Mouse (Mus musculus) olfactory bulb, adult 2 months (tissue): ENCODE measurements at regions not wholly inside any gene's neighbourhood (a gene's known extent, or its start where the extent isn't known, plus 50 kb on each side); places are given as distances from the start of the nearest gene placed in this dataset.
"Not testable (repeated sequence)": the region's sequence is repeated elsewhere in the genome, so short reads cannot be mapped to it uniquely, and the experiment has no call there.

Experiments
- H3K27ac ChIP-seq: fragments of 200-500 bp; 2 replicates; pipeline ENCODE4 v1.5.1; 2012; ENCODE audit warnings: low read depth, low read length; ENCODE audit not compliant: insufficient read depth
- H3K4me1 ChIP-seq: fragments of 200-500 bp; 2 replicates; pipeline ENCODE4 v1.6.1; 2012; ENCODE audit warnings: low read length; ENCODE audit not compliant: control insufficient read depth, insufficient read depth
- H3K4me3 ChIP-seq: fragments of 200-500 bp; 2 replicates; pipeline ENCODE4 v1.5.1; 2012; ENCODE audit warnings: mild to moderate bottlenecking, low read depth, low read length, moderate library complexity; ENCODE audit not compliant: insufficient read depth
- CTCF ChIP-seq: fragments of 200-500 bp; IDR thresholded peaks from 2 replicates; pipeline ENCODE4 v1.5.1; 2012; ENCODE audit warnings: low read depth, mild to moderate bottlenecking, low read length, moderate library complexity; ENCODE audit not compliant: insufficient read depth
- POLR2A ChIP-seq: fragments of 200-500 bp; IDR thresholded peaks from 2 replicates; pipeline ENCODE4 v1.6.1; 2012; ENCODE audit warnings: mild to moderate bottlenecking, low read depth, low read length, moderate library complexity; ENCODE audit not compliant: insufficient read depth
- whole genome bisulfite sequencing: fragments of 180-500 bp; shearing (Covaris S2); methylation state at CpG from one replicate; pipeline ENCODE4 v1.1.7; 2018; 5-methylcytosine and 5-hydroxymethylcytosine counted together

DNA sequence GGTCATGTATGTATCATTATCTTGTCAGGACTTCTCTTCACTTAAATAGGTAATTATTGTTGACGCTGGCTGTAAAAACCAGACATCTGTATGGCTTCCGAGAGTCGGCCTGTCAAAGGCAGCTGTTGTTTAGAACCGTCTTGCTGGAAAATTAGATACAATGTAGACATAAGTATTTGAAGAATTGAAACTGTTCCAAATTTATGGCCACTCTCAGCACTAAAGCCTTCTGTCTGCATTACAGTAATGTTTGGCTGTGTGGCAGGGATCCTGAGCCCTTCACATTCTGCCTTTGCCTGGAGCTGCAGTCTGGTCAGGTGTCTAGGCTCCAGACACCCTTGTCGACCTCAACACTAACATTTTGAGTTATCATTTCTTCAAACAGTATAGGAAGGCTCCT, 300.2 kb upstream of the Cwc22 start:
- TF ChIP-seq CTCF: no peak
- TF ChIP-seq POLR2A: no peak
- Histone ChIP-seq H3K4me3 (no peak overlapping the region), H3K27ac (no peak overlapping the region), H3K4me1 (no peaks in the 10 kb centered on the region)
- 64% methylated on average over 5 of the region's 5 CpGs for WGBS

DNA sequence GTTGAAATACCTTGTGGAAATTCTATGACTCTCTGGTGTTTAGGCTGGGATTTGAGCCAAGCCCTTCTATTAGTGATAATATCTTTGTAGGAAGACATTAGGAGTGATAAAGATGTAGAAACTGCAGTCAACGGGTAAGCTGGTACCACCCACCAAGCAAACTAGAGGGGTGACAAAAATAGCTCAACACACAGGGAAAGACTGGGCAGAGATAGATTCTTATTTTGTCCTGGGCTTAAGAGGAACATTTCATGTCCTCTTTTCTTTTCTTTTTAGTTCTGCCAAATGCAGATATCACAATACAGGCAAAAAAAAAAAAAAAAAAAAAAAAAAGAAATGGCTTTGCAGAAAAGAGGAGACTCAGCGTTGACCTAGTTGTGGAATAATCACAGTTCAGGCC, 294.1 kb upstream of the Cwc22 start:
- no peak for TF ChIP-seq CTCF
- TF ChIP-seq POLR2A: no peak
- WGBS: 23% methylated on average over 2 of the region's 2 CpGs
- peak overlapping the region; percentile 83; the same call in 1 of the 2 replicates for H3K27ac ChIP-seq

GRCm38 (mm10) chr2:78225383-78226100, 279.4 kb upstream of the Cwc22 start:
- H3K4me1 ChIP-seq, H3K27ac ChIP-seq, H3K4me3 ChIP-seq: not testable (repeated sequence)
- WGBS: 92% methylated on average over 4 of the region's 4 CpGs

More for the DNA sequence above, 294.1 kb upstream of the Cwc22 start:
- no peaks in the 10 kb centered on the region for H3K4me1 ChIP-seq
- no peak overlapping the region for H3K4me3 ChIP-seq

DNA sequence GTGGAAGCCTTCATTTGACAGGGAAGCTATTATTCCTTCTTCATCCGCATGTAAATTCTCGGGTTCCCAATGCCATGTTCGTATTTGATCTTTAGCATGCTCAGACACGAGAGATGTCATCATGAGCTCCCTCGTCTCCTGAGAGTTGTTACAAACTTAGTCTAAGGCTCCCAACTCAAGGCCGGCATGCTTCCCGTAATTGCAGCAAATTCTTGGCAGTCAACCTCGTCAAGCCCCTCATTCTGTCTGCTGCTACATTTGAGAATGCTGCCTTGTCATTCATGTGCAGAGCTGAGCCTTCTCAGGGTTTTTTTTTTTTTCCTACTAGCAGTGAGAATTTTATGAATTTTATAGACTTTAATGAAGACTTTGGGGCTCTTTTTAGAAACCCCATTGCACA, 268.3 kb upstream of the Cwc22 start:
- TF ChIP-seq CTCF: no peak
- H3K4me3 ChIP-seq: no peak overlapping the region
- no peak overlapping the region for H3K27ac ChIP-seq
- no peaks in the 10 kb centered on the region for H3K4me1 ChIP-seq
- WGBS: 58% methylated on average over 8 of the region's 8 CpGs

DNA sequence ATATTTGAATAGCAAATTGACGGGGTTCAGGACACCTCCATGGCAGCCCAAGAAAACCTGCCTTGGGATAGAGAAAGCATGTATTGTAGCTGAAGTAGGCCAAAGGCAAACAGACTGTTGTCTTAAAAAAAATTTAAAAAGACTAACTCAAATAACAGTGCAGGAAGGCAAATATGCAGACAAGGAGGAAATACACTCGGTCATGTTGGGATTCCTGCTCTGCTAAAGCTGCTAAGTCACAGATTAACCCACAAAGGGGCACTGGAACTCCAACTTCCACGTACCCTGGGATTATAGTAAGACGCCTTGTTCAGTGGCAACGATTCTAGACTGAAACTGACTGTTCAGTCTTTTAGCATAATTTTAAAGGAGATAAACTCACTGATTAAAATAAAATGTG, 258.9 kb upstream of the Cwc22 start:
- Histone ChIP-seq H3K4me3 (no peak overlapping the region), H3K27ac (no peak overlapping the region), H3K4me1 (no peaks in the 10 kb centered on the region)
- TF ChIP-seq POLR2A (no peak), CTCF (no peak)
- 81% methylated on average over 5 of the region's 5 CpGs for WGBS

GRCm38 (mm10) chr2:78196006-78196405, 249.8 kb upstream of the Cwc22 start:
- Histone ChIP-seq H3K4me3 (no peak overlapping the region), H3K27ac (no peak overlapping the region), H3K4me1 (no peaks in the 10 kb centered on the region)
- TF ChIP-seq POLR2A (no peak), CTCF (no peak)
- 76% methylated on average over 4 of the region's 4 CpGs for WGBS

DNA sequence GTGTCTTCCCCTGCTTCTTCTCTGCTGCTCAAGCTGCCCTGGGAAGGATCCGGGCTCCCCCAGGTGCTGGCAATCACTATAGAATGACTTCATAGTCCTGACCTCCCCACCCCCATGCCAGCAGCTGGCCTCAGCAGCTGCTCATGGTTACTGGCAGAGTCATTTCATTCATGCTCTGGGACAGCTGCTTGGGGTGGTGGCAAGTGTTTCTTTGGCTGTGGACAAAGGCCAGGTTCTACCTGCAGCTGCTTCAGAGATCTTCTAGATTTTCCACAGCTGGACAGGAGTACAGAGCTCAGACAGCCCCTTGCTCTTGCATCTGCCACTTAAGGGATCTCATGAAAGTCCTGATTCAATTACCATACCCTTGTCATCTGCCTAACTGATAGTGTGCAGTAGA, 243.4 kb upstream of the Cwc22 start:
- 13% methylated on average over 1 of the region's 1 CpGs for WGBS
- H3K27ac ChIP-seq: no peak overlapping the region
- TF ChIP-seq POLR2A (no peak), CTCF (no peak)
- H3K4me1 ChIP-seq: 0 out of 2 replicates have a peak, but pooled peaks cover 3% of the 10 kb centered on the region
- H3K4me3 ChIP-seq: no peak overlapping the region

DNA sequence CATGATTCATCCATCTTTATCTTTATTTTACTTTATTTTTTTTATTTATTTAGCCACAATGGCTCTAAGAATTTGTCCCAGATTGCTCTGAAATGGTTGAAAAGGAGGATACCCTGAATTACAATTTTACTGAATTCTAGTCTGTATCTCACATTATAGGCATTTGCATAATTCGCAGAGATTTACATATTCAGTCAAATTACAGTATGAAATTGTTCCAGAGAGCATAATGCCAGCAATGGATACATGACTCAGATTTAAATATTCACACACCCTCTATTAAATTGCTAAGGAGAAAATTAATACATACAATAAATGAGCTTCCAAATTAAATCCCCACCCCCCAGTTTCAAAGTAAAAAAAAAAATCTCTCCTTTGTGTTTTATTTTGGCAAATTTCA, 238.8 kb upstream of the Cwc22 start:
- 76% methylated on average over 1 of the region's 1 CpGs for WGBS
- Histone ChIP-seq H3K27ac (no peak overlapping the region), H3K4me1 (0 out of 2 replicates have a peak, but pooled peaks cover 3% of the 10 kb centered on the region), H3K4me3 (no peak overlapping the region)
- TF ChIP-seq POLR2A (no peak), CTCF (no peak)

DNA sequence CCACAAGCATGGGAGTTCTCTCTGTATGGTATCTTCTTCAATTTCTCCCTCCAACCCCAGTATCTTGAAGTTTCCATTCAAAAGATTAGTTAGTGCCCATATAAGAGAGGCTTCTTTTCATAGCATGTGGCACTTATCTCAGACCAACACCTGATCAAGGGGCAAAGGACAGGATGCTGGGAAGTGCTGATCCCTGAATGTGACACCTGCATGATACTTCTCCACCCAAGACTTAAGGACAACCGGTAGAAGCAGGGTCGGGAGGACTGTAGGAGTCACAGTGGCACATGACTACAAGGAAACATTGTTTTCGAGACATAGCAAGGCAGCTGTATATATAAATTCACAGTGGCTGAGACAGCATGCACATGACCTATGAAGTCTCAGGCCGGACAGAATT, 227.6 kb upstream of the Cwc22 start:
- H3K27ac ChIP-seq: no peak overlapping the region
- WGBS: 90% methylated on average over 4 of the region's 4 CpGs
- H3K4me1 ChIP-seq: no peaks in the 10 kb centered on the region
- no peak for TF ChIP-seq CTCF
- H3K4me3 ChIP-seq: no peak overlapping the region

DNA sequence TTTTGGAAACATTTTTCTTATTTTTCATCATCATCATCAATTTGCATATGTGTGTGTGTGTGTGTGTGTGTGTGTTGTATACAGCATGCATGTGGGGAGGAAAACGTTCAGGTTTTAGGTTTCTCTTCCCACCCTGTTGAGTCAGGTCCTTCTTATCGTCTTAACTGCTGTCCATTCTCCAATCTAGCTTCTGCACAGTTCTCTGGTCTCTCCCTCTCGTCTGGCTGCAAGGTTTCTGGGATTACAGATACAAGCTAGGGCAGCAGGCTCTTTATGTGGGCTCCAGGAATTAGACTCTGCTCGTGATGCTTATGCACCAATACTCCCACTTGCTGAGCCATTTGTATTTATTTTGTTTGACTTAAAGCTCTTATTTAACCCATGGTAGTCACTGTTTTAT, 226.6 kb upstream of the Cwc22 start:
- H3K4me3 ChIP-seq: no peak overlapping the region
- WGBS: 72% methylated on average over 4 of the region's 4 CpGs
- H3K27ac ChIP-seq: no peak overlapping the region
- H3K4me1 ChIP-seq: no peaks in the 10 kb centered on the region
- TF ChIP-seq POLR2A (no peak), CTCF (no peak)
